In the genomic region with DNA sequence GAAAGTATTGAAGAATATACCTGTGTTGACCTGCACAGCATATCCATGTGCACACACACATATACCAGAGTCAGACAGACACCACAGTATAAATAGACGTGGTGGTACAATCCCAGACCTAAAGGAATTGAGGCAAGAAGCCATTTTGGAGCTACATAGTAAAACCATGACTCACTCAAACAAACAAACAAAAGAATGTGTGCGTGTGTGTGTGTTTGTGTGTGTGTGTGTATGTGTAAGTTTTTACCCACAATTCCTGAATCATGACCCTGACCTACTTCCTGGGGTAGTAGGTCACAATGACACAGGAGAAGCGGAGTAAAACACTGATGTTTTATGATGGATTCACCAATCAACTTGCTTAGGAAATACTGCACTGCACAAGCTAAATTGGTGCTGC, we compare ENCODE assay signal across 8 mouse cellular contexts. TPM values are rescaled to one million over a fixed set of nuclear protein-coding genes. Genes with fewer than 3 reads are reported as not detected.
DNase-seq lines count a peak whose midpoint lies in the region; ATAC-seq and TF ChIP-seq lines count a peak whose summit lies in the region.
"Had no signal": no experiment of that assay in that cellular context is flagged by ENCODE, and none has a peak within 500 bp of the region (broad histone marks: within the 10 kb centered on the region; RNA-seq: fewer than 3 reads in every experiment).

No protein-coding gene starts in this region.

- peaks cover 6% of the 10 kb centered on the region; the same call in 1 of the 2 replicates for H3K4me1 ChIP-seq in hindbrain, embryonic 14.5 days (replicated peaks; ENCODE audit: control insufficient read depth, insufficient read depth, low read length)
- H3K4me1 ChIP-seq in hindbrain, embryonic 16.5 days (ENCODE audit: control insufficient read depth, insufficient read depth, low read depth, low read length), result peaks cover 6% of the 10 kb centered on the region
- H3K4me1 ChIP-seq in MEL (ENCODE audit: control insufficient read depth in 1 of 2, insufficient read depth in 2 of 2, low read length in 2 of 2), result peaks cover 18% of the 10 kb centered on the region in 2 experiments
- H3K4me1 ChIP-seq in intestine, postnatal 0 days (replicated peaks; ENCODE audit: control insufficient read depth, insufficient read depth, low read length), result peaks cover 22% of the 10 kb centered on the region; the same call in 1 of the 2 replicates

- 77% methylated on average over 3 of the region's 3 CpGs for WGBS in hindbrain, embryonic 14.5 days
- WGBS in hindbrain, embryonic 16.5 days, result 72% methylated on average over 3 of the region's 3 CpGs
- WGBS in intestine, postnatal 0 days, result 32% methylated on average over 3 of the region's 3 CpGs

- no peak for DNase-seq in hindbrain, embryonic 14.5 days (ENCODE audit: low spot score)
- peak; percentile 80 for DNase-seq in 3T3-L1 (ENCODE audit: low read depth, low spot score)
- peak; percentile 12 for DNase-seq in MEL (ENCODE audit: low read depth, low spot score)
- DNase-seq in thymus, postnatal 0 days (ENCODE audit: low spot score), result no peak
- no peak for DNase-seq in left cerebral cortex, postnatal 36 days (ENCODE audit: low spot score in 2 of 2)
- DNase-seq: right cerebral cortex, postnatal 14 days had no signal

- TF ChIP-seq RAD21 in MEL (IDR thresholded peaks at IDR 0.05; ENCODE audit: low read depth, low read length), result no peak

- no peak for TF ChIP-seq EP300 in MEL (IDR thresholded peaks at IDR 0.05; ENCODE audit: low read depth in 1 of 2, low read length in 2 of 2)

- intact Hi-C loops in left cerebral cortex, postnatal 36 days (cut with DNase I), result no loop called here

- no peaks in the 10 kb centered on the region for H3K27me3 ChIP-seq in hindbrain, embryonic 14.5 days (ENCODE audit: control insufficient read depth, insufficient read depth, low read length)
- no peaks in the 10 kb centered on the region for H3K27me3 ChIP-seq in hindbrain, embryonic 16.5 days (replicated peaks; ENCODE audit: control insufficient read depth, insufficient read depth, low read length)
- no peaks in the 10 kb centered on the region for H3K27me3 ChIP-seq in MEL (ENCODE audit: control insufficient read depth in 1 of 2, insufficient read depth in 2 of 2, low read length in 2 of 2)
- H3K27me3 ChIP-seq in intestine, postnatal 0 days (replicated peaks; ENCODE audit: control insufficient read depth, insufficient read depth, low read length), result no peaks in the 10 kb centered on the region

- peak overlapping the region; percentile 55 for H3K27ac ChIP-seq in hindbrain, embryonic 14.5 days
- H3K27ac ChIP-seq in hindbrain, embryonic 16.5 days (ENCODE audit: low read depth, low read length), result no peak overlapping the region
- H3K27ac ChIP-seq in MEL (ENCODE audit: control insufficient read depth, low read depth, low read length), result no peak overlapping the region
- peak overlapping the region; percentile 93 for H3K27ac ChIP-seq in intestine, postnatal 0 days (ENCODE audit: low read depth, low read length)

- no peaks in the 10 kb centered on the region for H3K9me3 ChIP-seq in hindbrain, embryonic 14.5 days (ENCODE audit: control insufficient read depth, low read length)
- H3K9me3 ChIP-seq in hindbrain, embryonic 16.5 days (ENCODE audit: control insufficient read depth, low read length), result no peaks in the 10 kb centered on the region
- no peaks in the 10 kb centered on the region for H3K9me3 ChIP-seq in MEL (replicated peaks; ENCODE audit: insufficient read depth, low read length)
- no peaks in the 10 kb centered on the region for H3K9me3 ChIP-seq in intestine, postnatal 0 days (ENCODE audit: control insufficient read depth)

- peaks cover 5% of the 10 kb centered on the region; the same call in 1 of the 2 replicates for H3K79me2 ChIP-seq in MEL (ENCODE audit: control insufficient read depth, insufficient read depth, low read length, poor library complexity)

- no peak for TF ChIP-seq CTCF in MEL (IDR thresholded peaks at IDR 0.05 in 2 of 3, conservative IDR thresholded peaks at IDR 0.05 in 1 of 3; ENCODE audit: control insufficient read depth in 1 of 3, insufficient read depth in 1 of 3, low read depth in 2 of 3, low read length in 3 of 3, poor library complexity in 1 of 3, severe bottlenecking in 1 of 3)
- TF ChIP-seq CTCF in intestine, postnatal 0 days (IDR thresholded peaks at IDR 0.05; ENCODE audit: low read depth), result no peak

- no peak overlapping the region for H3K9ac ChIP-seq in hindbrain, embryonic 14.5 days
- no peak overlapping the region for H3K9ac ChIP-seq in hindbrain, embryonic 16.5 days (ENCODE audit: low read depth, low read length)
- H3K9ac ChIP-seq in MEL (ENCODE audit: control insufficient read depth, low read depth, low read length, poor library complexity, severe bottlenecking), result no peak overlapping the region
- no peak overlapping the region for H3K9ac ChIP-seq in intestine, postnatal 0 days (ENCODE audit: low read depth, low read length)

- no peak for TF ChIP-seq POLR2A in MEL (IDR thresholded peaks at IDR 0.05; ENCODE audit: control insufficient read depth in 1 of 2, insufficient read depth in 1 of 2, low read depth in 1 of 2, low read length in 2 of 2, poor library complexity in 1 of 2)

- no peak overlapping the region for H3K4me3 ChIP-seq in hindbrain, embryonic 14.5 days (replicated peaks; ENCODE audit: low read length)
- no peak overlapping the region for H3K4me3 ChIP-seq in hindbrain, embryonic 16.5 days (ENCODE audit: low read length)
- no peak overlapping the region for H3K4me3 ChIP-seq in MEL (ENCODE audit: control insufficient read depth in 1 of 2, insufficient read depth in 1 of 2, low read depth in 2 of 2, low read length in 2 of 2)
- no peak overlapping the region for H3K4me3 ChIP-seq in intestine, postnatal 0 days (ENCODE audit: low read depth, low read length)

- no peak overlapping the region for H3K4me2 ChIP-seq in hindbrain, embryonic 14.5 days (replicated peaks)
- no peak overlapping the region for H3K4me2 ChIP-seq in hindbrain, embryonic 16.5 days (ENCODE audit: low read length)
- H3K4me2 ChIP-seq in intestine, postnatal 0 days (replicated peaks; ENCODE audit: low read depth), result no peak overlapping the region

- H3K36me3 ChIP-seq in hindbrain, embryonic 14.5 days (replicated peaks; ENCODE audit: control insufficient read depth, insufficient read depth), result no peaks in the 10 kb centered on the region
- H3K36me3 ChIP-seq in hindbrain, embryonic 16.5 days (ENCODE audit: control insufficient read depth, insufficient read depth, low read length), result no peaks in the 10 kb centered on the region
- peaks cover 0 to 22% of the 10 kb centered on the region in 2 experiments; a peak in 2 of 4 replicates for H3K36me3 ChIP-seq in MEL (ENCODE audit: control insufficient read depth in 1 of 2, insufficient read depth in 2 of 2, low read length in 2 of 2)
- H3K36me3 ChIP-seq in intestine, postnatal 0 days (ENCODE audit: control insufficient read depth, insufficient read depth), result no peaks in the 10 kb centered on the region

- ATAC-seq in hindbrain, embryonic 14.5 days (ENCODE audit: low FRiP score), result no peak
- no peak for ATAC-seq in hindbrain, embryonic 16.5 days
- ATAC-seq in intestine, postnatal 0 days, result no peak

RNA-seq across cellular contexts. Expression of gene Hnrnpl, which starts 6.9 kb away (rescaled TPM):
- 142 and 150 TPM in 2 replicates for polyA plus RNA-seq in hindbrain, embryonic 14.5 days (2014; fragmentation: Nextera tagmentation; extraction: Ambion mirVana)
- polyA plus RNA-seq in hindbrain, embryonic 16.5 days (2015; fragmentation: Nextera tagmentation; extraction: Ambion mirVana), result 117 and 127 TPM in 2 replicates
- total RNA-seq in MEL (2012; rRNA removed), result 246 and 303 TPM in 2 replicates
- 1,000 to 10,000 TPM in 1 of 2 experiments, 100 to 1,000 TPM in 1; 684 to 1,095 TPM for polyA plus RNA-seq in MEL (2012; ENCODE audit: insufficient read depth in 1 of 2, insufficient read length in 2 of 2, low read depth in 1 of 2, low replicate concordance in 2 of 2, missing spikeins in 1 of 2)
- polyA plus RNA-seq in intestine, postnatal 0 days (2015; fragmentation: Nextera tagmentation; extraction: Ambion mirVana), result 144 and 152 TPM in 2 replicates
- 285 and 358 TPM in 2 replicates for polyA plus RNA-seq in thymus, postnatal 0 days (2015; fragmentation: Nextera tagmentation; extraction: Ambion mirVana)
- 100 to 1,000 TPM; 414 to 415 TPM for total RNA-seq in left cerebral cortex, postnatal 36 days (2021)

RNA-seq across cellular contexts. Expression of gene Rinl, which starts 12.7 kb away (rescaled TPM):
- 1.4 and 2.7 TPM in 2 replicates for polyA plus RNA-seq in hindbrain, embryonic 14.5 days (2014; fragmentation: Nextera tagmentation; extraction: Ambion mirVana)
- polyA plus RNA-seq in hindbrain, embryonic 16.5 days (2015; fragmentation: Nextera tagmentation; extraction: Ambion mirVana), result 2.8 and 2.9 TPM in 2 replicates
- total RNA-seq in MEL (2012; rRNA removed), result 32.9 and 39.9 TPM in 2 replicates
- polyA plus RNA-seq in MEL (2012; ENCODE audit: insufficient read depth in 1 of 2, insufficient read length in 2 of 2, low read depth in 1 of 2, low replicate concordance in 2 of 2, missing spikeins in 1 of 2), result 10 to 100 TPM in 1 of 2 experiments, not detected in 1; 63.9 TPM
- 1.6 and 2.2 TPM in 2 replicates for polyA plus RNA-seq in intestine, postnatal 0 days (2015; fragmentation: Nextera tagmentation; extraction: Ambion mirVana)
- 75.9 and 105 TPM in 2 replicates for polyA plus RNA-seq in thymus, postnatal 0 days (2015; fragmentation: Nextera tagmentation; extraction: Ambion mirVana)
- 1 to 10 TPM; 2.3 to 3.1 TPM for total RNA-seq in left cerebral cortex, postnatal 36 days (2021)

RNA-seq across cellular contexts. Expression of gene Ech1, which starts 23.6 kb away (rescaled TPM):
- polyA plus RNA-seq in hindbrain, embryonic 14.5 days (2014; fragmentation: Nextera tagmentation; extraction: Ambion mirVana), result 92.6 and 99.0 TPM in 2 replicates
- 115 and 117 TPM in 2 replicates for polyA plus RNA-seq in hindbrain, embryonic 16.5 days (2015; fragmentation: Nextera tagmentation; extraction: Ambion mirVana)
- total RNA-seq in MEL (2012; rRNA removed), result 82.8 and 99.5 TPM in 2 replicates
- 10 to 100 TPM in 1 of 2 experiments, not detected in 1; 74.7 TPM for polyA plus RNA-seq in MEL (2012; ENCODE audit: insufficient read depth in 1 of 2, insufficient read length in 2 of 2, low read depth in 1 of 2, low replicate concordance in 2 of 2, missing spikeins in 1 of 2)
- 402 and 426 TPM in 2 replicates for polyA plus RNA-seq in intestine, postnatal 0 days (2015; fragmentation: Nextera tagmentation; extraction: Ambion mirVana)
- polyA plus RNA-seq in thymus, postnatal 0 days (2015; fragmentation: Nextera tagmentation; extraction: Ambion mirVana), result 167 and 184 TPM in 2 replicates
- 10 to 100 TPM; 45.0 to 47.8 TPM for total RNA-seq in left cerebral cortex, postnatal 36 days (2021)

RNA-seq across cellular contexts. Expression of gene Lgals4, which starts 32.2 kb away (rescaled TPM):
- polyA plus RNA-seq in hindbrain, embryonic 14.5 days (2014; fragmentation: Nextera tagmentation; extraction: Ambion mirVana), result 2.8 and 3.2 TPM in 2 replicates
- 5.3 and 6.1 TPM in 2 replicates for polyA plus RNA-seq in hindbrain, embryonic 16.5 days (2015; fragmentation: Nextera tagmentation; extraction: Ambion mirVana)
- total RNA-seq in MEL (2012; rRNA removed), result 1.5 and 2.1 TPM in 2 replicates
- 1 to 10 TPM in 1 of 2 experiments, not detected in 1; 5.1 TPM for polyA plus RNA-seq in MEL (2012; ENCODE audit: insufficient read depth in 1 of 2, insufficient read length in 2 of 2, low read depth in 1 of 2, low replicate concordance in 2 of 2, missing spikeins in 1 of 2)
- polyA plus RNA-seq in intestine, postnatal 0 days (2015; fragmentation: Nextera tagmentation; extraction: Ambion mirVana), result 2,376 and 2,464 TPM in 2 replicates
- 10.1 and 12.0 TPM in 2 replicates for polyA plus RNA-seq in thymus, postnatal 0 days (2015; fragmentation: Nextera tagmentation; extraction: Ambion mirVana)
- 1 to 10 TPM; 1.2 to 5.0 TPM for total RNA-seq in left cerebral cortex, postnatal 36 days (2021)

RNA-seq across cellular contexts. Expression of gene Nfkbib, which starts 34.1 kb away (rescaled TPM):
- 62.9 and 68.8 TPM in 2 replicates for polyA plus RNA-seq in hindbrain, embryonic 14.5 days (2014; fragmentation: Nextera tagmentation; extraction: Ambion mirVana)
- polyA plus RNA-seq in hindbrain, embryonic 16.5 days (2015; fragmentation: Nextera tagmentation; extraction: Ambion mirVana), result 70.2 and 72.2 TPM in 2 replicates
- 30.7 and 32.9 TPM in 2 replicates for total RNA-seq in MEL (2012; rRNA removed)
- polyA plus RNA-seq in MEL (2012; ENCODE audit: insufficient read depth in 1 of 2, insufficient read length in 2 of 2, low read depth in 1 of 2, low replicate concordance in 2 of 2, missing spikeins in 1 of 2), result 10 to 100 TPM in 1 of 2 experiments, not detected in 1; 52.7 TPM
- 33.1 and 33.2 TPM in 2 replicates for polyA plus RNA-seq in intestine, postnatal 0 days (2015; fragmentation: Nextera tagmentation; extraction: Ambion mirVana)
- polyA plus RNA-seq in thymus, postnatal 0 days (2015; fragmentation: Nextera tagmentation; extraction: Ambion mirVana), result 70.0 and 74.9 TPM in 2 replicates
- total RNA-seq in left cerebral cortex, postnatal 36 days (2021), result 10 to 100 TPM; 34.7 to 38.9 TPM

Comparison
In these comparisons a context has a peak if more than half of its experiments do, and no peak if none do; other contexts are left out.
1. H3K27ac ChIP-seq: peak in hindbrain, embryonic 14.5 days (single experiment) and intestine, postnatal 0 days (single experiment); none in hindbrain, embryonic 16.5 days (single experiment) and MEL (single experiment).
2. DNase-seq: peak in 3T3-L1 (single experiment) and MEL (single experiment); none in hindbrain, embryonic 14.5 days (single experiment), thymus, postnatal 0 days (single experiment) and left cerebral cortex, postnatal 36 days (0 of 2).
3. RNA of gene Rinl, which starts 12.7 kb away (polyA plus RNA-seq): 75.9 to 105 TPM in thymus, postnatal 0 days and 63.9 TPM in MEL; 2.8 to 2.9 TPM in hindbrain, embryonic 16.5 days, 1.4 to 2.7 TPM in hindbrain, embryonic 14.5 days and 1.6 to 2.2 TPM in intestine, postnatal 0 days; every median in the first group is over 10 times any median in the second.